20 mouse cellular contexts compared by ENCODE assay signal in genomic region chr5:140391435-140391834, GRCm38 (mm10). TPM values are rescaled to one million over a fixed set of nuclear protein-coding genes. Genes with fewer than 3 reads are reported as not detected.
"Had no signal": no experiment of that assay in that cellular context is flagged by ENCODE, and none has a peak within 500 bp of the region (broad histone marks: within the 10 kb centered on the region; RNA-seq: fewer than 3 reads in every experiment).

No protein-coding gene starts in this region.

- H3K27ac ChIP-seq: lung, embryonic 15.5 days; midbrain, embryonic 13.5 days; midbrain, embryonic 15.5 days; neural tube, embryonic 12.5 days; stomach, embryonic 15.5 days; stomach, postnatal 0 days had no signal

- H3K9me3 ChIP-seq: lung, embryonic 15.5 days; megakaryocyte, embryonic 14.5 days; midbrain, embryonic 13.5 days; midbrain, embryonic 15.5 days; neural tube, embryonic 12.5 days; stomach, embryonic 15.5 days had no signal

- H3K27me3 ChIP-seq: lung, embryonic 15.5 days; midbrain, embryonic 13.5 days; midbrain, embryonic 15.5 days; neural tube, embryonic 12.5 days; stomach, embryonic 15.5 days had no signal

- H3K4me3 ChIP-seq: lung, embryonic 15.5 days; megakaryocyte, embryonic 14.5 days; midbrain, embryonic 13.5 days; midbrain, embryonic 15.5 days; neural tube, embryonic 12.5 days; stomach, embryonic 15.5 days had no signal

- DNase-seq: lung, adult 2 months; lung, postnatal 14 days; lung, postnatal 36 days; right cerebral cortex, postnatal 14 days; thymus, adult 2 months; thymus, postnatal 25 days; thymus, postnatal 4 days had no signal

- H3K36me3 ChIP-seq: lung, embryonic 15.5 days; midbrain, embryonic 13.5 days; midbrain, embryonic 15.5 days; neural tube, embryonic 12.5 days; stomach, embryonic 15.5 days had no signal

- ATAC-seq: lung, postnatal 0 days; midbrain, embryonic 13.5 days; midbrain, embryonic 15.5 days had no signal

- H3K4me2 ChIP-seq: lung, embryonic 15.5 days; midbrain, embryonic 11.5 days; midbrain, embryonic 13.5 days; midbrain, embryonic 15.5 days; neural tube, embryonic 12.5 days; stomach, embryonic 15.5 days had no signal

- H3K9ac ChIP-seq: lung, embryonic 15.5 days; midbrain, embryonic 13.5 days; midbrain, embryonic 15.5 days; neural tube, embryonic 12.5 days; stomach, embryonic 15.5 days had no signal

RNA-seq across cellular contexts. Expression of gene Gm4869, which starts 54.0 kb away (rescaled TPM):
- total RNA-seq: megakaryocyte progenitor cell, adult 5-6 weeks; midbrain, postnatal 0 days; monocyte, adult 5-6 weeks had no signal
- polyA plus RNA-seq: lung, postnatal 0 days; midbrain, embryonic 11.5 days; midbrain, embryonic 13.5 days; midbrain, embryonic 15.5 days; midbrain, postnatal 0 days; neural tube, embryonic 14.5 days; stomach, embryonic 15.5 days; stomach, postnatal 0 days had no signal
